Mouse (Mus musculus) mature B cell (primary cell): ENCODE measurements around the gene Ddx54.

Experiments used
- in situ Hi-C: fragments of 300-500 bp; cut with MboI; formaldehyde crosslinking; loops from 2 replicates; pipeline ENCODE4 v1.14.3; 2019

Gene Ddx54

DNA sequence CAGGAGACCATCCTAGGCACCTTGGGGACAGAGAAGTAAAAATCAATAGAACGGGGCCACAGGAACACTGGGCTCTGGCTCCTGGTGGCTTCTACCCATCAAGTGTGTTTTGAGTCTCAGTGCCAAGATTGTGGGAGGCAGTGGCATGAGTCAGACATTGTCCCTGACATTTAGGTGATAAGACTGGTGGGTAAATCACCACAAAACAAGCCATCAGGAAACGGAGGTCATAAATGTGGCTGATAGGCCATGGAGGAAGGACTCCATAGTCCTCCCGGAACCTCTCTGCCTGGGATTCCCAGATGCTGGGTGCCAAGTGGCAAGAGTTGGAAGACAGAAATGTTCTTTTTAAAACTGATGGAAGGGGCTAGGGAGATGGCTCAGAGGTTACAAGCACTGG is 31.7 kb downstream of the Ddx54 start:
- in situ Hi-C loops: no loop called here

DNA sequence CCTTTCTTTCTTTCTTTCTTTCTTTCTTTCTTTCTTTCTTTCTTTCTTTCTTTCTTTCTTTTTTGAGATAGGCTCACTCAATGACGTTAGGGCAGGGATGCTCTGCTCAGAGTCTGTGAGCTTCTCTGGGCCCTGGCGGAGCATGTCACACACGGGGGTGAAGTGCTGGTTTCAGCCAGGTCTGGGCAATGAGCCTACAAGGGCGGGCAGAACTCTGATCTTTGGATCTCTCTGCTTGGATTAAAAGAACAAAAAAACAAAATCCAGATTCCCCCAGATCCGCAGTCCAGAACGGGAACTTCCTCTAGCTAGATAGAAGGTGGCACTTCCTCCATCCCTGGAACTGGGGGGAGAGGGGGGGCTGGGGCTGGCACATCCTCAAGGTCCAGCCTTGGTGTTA is 33.3 kb downstream of the Ddx54 start:
- in situ Hi-C loops: no loop called here

DNA sequence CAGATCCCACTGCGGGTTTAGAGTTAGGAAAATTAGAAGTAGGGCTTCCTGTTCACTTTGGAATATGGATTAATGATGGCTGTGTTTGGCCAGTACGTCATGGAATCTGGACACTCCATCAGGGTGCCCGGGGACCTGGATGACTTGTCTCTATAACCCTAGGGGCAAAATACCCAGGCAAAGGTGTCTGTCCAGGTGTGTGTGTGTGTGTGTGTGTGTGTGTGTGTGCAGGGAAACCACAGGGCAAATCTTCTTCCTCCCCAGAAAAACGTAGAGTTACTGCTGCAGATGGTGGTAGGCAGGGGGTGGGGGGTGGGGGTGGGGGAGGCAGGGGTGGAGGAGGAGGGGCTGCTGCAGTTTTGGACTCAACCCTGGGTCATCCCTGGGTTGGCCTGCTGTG is 34.8 kb downstream of the Ddx54 start:
- in situ Hi-C loops: no loop called here

DNA sequence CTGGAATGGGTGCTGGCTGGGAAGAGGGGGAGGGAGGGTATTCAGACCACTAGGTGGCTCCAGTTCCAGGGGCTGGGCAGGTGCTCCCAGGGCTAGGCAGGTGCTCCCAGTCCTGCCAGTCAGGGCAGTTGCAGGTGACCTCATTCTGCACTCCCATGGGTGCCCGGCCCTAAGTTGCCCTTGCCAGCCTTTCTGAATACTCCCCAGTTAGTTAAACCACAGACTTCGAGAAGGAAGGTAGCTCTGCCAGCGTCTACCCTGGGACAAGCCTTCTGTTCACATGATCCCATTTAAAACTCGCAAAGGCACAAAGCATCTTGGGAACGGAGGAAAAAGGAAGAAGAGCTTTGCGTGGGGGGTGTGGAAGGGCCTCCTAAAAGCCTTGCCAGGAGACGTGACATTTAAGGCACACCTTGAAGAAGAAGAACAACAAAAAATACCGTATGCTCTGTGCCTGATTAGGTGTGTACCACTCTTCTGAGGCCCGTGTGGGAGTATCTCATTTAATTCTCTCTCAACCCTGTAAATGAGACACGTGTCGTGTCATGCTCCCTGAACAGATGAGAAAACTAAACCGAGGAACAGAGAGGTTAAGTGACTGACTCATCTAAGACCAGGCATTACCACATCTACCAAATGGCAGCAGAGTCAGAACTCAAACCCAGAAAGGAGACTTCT is 35.4 kb downstream of the Ddx54 start:
- in situ Hi-C loops: no loop called here

DNA sequence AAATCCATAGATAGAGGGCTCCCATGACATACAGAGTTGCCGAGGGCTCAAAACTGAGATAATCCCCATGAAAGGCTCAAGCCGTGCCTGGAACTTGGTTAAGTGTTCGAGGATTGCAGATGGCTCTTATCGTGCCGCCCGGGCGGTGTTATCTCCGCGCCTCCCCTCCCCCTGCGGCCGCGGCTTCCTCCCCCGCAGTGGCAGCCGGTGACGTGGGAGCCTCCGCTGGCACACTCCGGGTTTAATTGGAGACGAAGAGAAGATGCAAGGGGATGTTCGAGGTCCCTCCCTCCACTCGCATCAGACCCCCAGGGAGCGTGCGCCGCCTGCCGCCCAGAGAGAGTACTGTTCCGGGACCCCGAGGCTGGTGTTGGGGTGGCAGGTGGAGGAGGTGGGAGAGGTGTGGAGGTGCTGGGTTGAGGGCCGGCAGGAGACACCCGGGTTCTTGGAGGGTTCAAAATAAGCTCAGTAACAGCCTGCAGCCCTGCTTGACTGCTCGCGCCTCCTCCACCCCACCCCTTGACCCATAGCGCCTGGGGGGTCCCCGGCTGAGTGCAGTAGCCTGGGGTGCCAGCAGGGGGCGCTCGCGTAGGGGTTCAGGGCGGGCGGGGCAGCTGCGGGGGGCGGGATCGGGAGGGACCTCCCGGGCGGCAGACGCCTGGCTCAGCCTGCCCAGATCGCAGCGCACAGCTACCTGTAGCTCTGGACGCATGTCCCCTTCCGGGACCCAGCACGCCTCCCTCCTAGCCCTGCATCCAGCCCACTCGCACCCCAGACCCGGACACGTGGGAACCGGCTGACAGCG is 36.2 kb downstream of the Ddx54 start, which contains the start of gene Rasal1:
Gene Rasal1 (plus strand): TSS at position 244 of the 805 bp plus-strand sequence.
- in situ Hi-C loops: no loop called here

DNA sequence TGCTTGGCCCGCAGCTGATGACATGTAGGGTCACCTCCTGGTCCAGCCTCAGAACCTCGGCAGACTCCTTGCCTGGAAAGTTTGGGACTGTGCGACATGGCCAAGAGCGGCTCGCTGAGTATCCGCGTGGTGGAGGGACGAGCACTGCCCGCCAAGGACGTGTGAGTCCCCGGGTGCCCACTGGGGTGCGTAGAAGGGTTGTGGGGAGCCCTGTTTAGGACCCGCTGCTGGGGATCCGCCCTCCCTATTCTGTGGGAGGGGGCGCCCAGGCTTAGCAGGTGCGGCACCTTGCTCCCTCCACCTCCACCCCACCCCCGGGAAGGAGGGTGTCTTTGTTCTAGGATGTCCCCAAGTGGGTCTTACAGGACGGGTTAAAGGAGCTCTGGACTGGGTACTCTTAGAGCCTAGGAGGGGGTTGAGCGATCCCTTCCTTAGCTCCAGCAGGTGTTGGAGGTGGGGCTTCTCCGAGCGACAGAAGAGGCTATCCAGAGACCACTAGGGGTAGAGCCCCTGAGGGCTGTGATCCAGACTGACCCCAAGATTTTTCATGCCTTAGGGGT is 36.9 kb downstream of the Ddx54 start:
- in situ Hi-C loops: no loop called here

DNA sequence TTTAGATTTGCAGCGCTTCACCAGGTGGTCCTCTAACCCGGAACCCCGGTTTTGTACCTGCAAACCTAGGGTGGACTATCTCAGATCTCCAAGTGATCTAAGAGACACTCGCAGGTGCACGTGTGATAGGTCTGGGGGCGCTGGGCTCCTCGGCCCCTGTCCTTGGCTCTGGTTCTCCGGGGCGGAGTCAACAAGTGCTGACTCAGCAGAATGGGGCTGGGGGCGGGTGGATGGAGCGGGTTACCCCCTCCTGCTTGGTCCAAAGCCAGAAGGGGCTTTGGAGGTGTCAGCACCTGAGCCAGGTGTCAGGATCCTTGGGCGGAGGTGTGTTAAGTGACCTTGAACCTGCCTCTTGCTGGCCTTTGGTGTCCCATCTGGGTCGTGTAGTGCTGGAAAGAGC is 37.4 kb downstream of the Ddx54 start:
- in situ Hi-C loops: loop anchor here (5.0 kb wide), 1 partner anchor 33 kb away; no protein-coding TSS in a partner anchor

DNA sequence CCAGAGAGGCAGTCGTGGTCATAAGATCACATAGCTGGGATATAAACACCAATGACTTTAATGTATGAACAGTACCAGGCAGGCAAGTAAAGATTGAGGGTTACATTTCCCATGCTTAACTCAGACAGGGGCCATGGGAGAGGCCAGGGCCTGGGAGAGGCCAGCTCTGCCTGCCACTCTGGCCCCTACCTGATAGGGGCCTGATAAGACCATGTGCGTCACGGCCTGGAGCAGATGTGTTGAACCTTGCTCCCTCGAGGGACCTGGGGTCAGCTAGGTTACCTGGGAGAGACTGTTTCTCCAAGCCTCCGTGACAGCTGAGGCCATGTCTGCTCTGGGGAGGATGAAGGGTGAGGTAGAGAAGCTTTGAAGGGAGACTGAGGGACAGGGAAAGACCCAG is 38.7 kb downstream of the Ddx54 start:
- in situ Hi-C loops: loop anchor here (5.0 kb wide), 1 partner anchor 34 kb away; no protein-coding TSS in a partner anchor

DNA sequence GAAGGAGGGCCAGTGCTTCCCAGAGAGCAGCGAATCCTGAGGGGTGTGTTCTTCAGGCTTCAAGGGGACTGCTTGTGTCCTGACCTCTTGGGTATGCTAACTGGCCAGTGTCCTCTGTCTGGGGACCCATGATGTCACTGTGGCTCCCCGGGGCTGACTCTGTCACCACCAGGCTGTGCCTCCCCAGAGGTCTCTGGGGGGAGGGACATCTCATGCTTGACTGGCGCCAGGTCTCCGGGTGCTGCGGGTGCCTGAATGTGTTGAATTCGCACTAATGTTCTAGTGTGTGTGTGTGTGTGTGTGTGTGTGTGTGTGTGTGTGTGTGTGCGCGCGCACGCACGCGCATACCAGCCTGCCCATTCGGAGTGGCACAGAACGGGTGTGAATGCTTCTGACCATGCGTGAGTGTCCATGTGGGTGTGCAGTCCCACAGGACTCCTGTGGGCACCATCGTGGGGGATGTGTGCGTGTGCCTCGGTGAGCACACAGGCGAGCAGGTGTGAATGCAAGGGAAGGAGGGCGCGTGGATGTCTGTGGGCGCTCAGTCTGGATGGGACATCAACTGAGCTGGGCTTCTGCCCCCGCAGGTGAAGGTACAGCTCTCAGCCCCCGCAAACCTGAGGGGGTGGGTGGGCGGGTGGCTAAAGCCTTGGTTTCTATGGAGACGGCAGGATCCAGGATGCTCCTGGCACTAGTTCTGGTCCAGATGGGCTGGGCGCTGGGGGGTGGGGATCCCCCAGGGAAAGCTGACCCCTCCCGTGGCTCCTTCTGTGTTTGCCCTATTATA is 40.6 kb downstream of the Ddx54 start:
- in situ Hi-C loops: loop anchor here (5.0 kb wide), 1 partner anchor 36 kb away; no protein-coding TSS in a partner anchor

DNA sequence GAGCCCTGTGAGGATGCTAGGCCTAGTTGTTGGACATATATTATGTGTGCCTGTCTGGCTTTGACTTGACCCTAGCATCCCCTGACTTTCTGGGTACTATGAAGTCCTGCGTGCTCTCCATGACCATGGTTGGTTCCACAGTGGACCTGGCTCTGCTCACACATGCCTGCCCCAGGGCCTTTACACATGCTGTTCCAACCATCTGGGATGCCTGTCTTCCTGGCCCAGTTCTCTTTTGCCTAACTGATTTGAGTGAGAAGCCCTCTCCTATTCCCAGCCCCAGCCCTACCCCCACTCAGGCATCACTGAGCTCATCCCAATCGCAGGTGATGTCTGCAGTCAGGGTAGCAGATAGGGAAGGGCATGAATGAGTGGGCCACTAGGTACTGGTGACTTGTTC is 41.3 kb downstream of the Ddx54 start:
- in situ Hi-C loops: loop anchor here (5.0 kb wide), 1 partner anchor 37 kb away; no protein-coding TSS in a partner anchor

DNA sequence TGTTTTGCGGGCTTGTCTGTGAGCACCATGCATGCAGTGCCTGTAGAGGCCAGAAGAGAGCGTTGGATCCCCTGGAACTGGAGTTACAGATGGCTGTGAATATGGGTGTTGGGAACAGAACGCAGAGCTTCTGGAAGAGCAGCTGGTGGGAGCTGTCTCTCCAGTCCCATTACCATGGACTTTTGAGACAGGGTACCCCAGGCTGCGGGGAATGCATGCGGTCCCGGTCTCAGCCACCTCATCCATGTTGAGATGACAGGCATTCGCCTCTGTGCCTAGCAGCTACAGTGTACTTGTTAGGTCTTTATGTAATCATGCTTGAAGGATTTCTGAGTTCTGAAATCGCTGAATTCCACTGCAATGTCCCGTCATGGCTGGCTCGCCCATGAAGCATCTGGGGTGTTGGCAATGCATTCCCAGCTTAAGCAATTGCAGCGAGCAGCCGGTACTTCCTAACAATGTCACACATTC is 43.8 kb downstream of the Ddx54 start:
- in situ Hi-C loops: no loop called here

DNA sequence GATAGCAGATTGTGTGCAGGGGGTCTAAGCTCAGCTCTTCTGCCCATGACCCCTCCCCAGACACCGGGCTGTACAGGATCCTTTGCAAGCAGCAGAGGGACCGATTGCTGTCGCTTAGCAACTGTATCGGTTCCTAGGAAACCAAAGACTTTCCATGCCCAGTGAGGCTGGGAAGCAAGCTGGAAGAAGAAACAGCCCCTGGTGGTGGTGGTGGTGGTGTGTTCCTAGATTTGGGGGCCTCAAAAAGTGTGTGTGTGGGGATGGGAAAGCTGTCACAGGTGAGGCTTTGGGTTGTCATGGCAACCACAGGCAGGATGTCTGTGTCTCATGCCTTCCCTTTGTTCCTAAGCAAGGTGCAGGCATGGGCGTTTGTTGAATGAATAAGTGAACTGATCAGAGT is 48.3 kb downstream of the Ddx54 start:
- in situ Hi-C loops: no loop called here

DNA sequence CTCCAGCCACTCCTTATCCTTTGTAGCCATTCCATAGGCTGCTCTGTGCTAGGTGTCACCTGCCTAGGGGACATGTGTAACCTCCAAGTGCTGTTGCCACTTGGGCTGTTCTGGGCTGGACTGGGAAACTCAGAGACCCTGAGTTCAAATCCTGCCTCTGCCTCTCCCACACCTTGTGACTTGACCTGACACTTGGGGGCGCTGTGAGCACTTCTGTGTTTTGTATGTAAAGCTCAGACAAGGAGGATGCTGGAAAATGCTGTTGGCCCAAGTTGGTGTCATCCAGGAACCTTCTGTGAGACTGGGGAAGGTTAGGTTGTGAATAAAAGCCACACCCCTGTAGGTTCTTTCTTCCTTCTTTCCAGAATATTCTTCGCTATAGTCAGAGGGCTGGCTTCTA is 52.3 kb downstream of the Ddx54 start:
- in situ Hi-C loops: no loop called here

DNA sequence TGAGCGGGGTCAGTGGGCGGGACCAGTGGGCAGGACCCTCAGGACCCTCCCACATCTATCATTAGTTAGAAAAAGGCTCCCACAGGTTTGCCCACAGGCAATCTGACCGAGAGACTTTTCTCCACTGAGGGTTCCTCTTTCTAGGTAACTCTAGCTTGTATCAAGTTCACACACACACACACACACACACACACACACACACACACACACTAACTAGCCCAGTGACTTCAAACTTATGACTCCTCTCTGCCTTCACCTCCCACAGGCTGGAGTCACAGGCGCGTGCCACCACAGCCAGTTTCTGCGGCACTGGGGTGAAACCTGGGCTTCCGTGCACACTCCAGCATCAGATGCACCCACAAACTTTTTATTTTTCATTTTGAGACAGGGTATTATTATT is 56.2 kb downstream of the Ddx54 start:
- in situ Hi-C loops: no loop called here

DNA sequence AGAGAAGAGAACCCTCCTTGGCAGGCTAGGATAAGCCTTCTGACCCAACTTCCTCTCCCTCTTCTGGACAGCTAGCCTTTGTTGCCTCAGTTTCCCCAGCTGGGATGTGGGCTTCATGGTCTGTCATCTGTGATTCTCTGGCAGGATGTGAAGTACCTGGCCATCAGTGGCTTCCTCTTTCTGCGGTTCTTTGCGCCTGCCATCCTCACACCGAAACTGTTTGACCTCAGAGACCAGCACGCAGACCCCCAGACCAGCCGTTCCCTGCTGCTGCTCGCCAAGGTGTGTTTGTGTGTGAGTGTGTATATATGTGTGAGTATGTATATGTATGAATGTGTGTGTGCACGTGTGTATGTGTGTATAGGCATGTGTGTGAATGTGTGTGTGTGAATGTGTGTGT is 57.6 kb downstream of the Ddx54 start:
- in situ Hi-C loops: loop anchor here (10.0 kb wide), 1 partner anchor 45 kb away; no protein-coding TSS in a partner anchor

DNA sequence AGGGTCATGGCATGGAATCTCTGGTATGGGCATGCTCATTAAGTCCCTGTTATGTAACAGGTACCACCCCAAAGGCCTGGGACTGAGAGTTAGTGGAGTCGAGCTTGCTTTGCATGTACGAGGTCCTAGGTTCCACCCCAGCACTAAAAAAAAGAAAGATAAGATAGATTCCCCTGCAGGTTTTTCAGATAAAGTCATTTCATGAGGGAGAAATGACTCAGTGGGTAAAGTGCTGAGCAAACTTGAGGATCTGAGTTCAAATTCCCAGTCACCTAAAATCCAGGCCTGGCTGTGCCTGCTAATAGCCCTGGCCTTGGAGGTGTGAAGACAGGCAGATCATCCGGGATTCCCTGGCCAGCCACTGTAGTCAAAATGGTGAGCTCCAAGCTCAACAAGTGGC is 59.3 kb downstream of the Ddx54 start:
- in situ Hi-C loops: loop anchor here (10.0 kb wide), 1 partner anchor 47 kb away; no protein-coding TSS in a partner anchor

DNA sequence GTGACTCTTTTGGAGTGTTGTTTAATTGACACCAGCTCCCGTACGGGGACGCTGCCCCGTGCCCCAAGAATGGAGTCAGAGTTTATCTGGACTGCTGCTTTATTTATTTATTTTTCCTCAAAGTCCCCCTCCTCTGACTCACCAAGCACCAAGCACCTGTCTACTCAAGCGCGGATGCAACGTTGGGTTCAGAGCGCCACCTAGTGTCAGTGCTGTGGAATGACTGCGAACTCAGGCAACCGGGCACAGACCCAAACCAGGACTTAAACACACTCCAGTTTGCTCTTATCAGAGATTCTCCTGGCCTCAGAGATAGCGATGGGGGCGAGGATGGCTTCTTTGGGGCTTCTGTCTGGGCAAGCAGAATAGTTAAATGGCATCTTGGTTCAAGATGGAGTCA is 61.1 kb downstream of the Ddx54 start:
- in situ Hi-C loops: loop anchor here (10.0 kb wide), 1 partner anchor 49 kb away; no protein-coding TSS in a partner anchor

DNA sequence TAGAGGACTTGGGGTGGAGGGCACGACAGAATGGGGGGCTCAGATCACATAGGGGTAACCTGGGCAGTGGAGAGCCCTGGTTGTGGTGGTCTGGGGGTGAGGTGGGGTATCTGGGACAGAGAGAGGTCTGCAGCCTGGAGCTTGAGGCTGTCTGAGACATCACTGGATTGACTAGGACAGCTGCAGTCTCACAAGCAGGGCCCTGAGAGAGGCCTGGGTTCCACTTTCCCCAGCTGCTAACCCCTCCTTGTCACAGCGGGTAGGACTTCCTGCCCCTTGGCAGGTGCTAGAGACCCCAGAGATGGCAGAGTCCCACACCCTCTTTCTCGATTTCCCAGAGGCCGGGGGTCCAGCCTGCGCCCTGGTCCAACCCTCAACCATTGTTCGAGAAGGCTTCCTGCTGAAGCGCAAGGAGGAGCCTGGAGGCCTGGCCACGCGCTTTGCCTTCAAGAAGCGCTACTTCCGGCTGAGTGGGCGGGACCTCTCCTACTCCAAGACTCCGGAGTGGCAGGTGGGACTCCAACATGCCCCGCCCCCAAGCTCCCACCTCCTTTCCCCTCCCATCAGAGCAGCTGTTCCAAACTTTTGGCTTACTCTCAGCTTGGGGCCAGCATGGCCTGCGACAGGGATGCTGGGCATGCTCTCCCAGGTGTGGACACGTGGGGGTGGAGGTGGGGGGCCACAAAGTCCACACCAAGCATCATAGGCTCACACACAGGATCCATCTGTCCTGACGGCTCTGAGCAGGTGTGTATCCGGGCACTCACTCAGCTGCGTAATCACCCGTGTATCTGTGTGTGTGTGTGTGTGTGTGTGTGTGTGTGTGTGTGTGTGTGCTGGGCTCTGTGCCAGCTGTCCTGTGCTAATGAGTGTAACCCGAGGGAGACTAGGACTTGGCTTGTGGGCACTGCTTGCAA is 61.9 kb downstream of the Ddx54 start:
- in situ Hi-C loops: loop anchor here (5.0 to 10.0 kb wide), 2 partner anchors 38 to 50 kb away; partner anchors contain the start of gene Dtx1

DNA sequence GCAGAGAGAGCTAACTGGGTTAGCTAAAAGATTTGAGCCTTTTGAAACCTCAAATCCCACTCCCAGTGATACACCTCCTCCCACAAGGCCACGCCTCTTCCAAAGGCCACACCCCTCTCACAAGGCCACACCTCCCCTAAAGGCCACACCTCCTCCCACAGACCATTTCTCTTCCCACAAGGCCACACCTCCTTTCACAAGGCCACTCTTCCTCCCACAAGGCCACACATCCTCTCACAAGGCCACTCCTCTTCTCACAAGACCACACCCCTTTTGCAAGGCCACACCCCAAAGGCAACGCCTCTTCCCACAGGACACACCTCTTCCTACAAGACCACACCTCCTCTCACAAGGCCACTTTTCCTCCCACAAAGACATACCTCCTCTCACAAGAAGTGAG is 65.0 kb downstream of the Ddx54 start:
- in situ Hi-C loops: loop anchor here (5.0 to 10.0 kb wide), 2 partner anchors 35 to 53 kb away; partner anchors contain the start of gene Dtx1
